Mouse (Mus musculus): ENCODE measurements around the gene Leng8.

DNA sequence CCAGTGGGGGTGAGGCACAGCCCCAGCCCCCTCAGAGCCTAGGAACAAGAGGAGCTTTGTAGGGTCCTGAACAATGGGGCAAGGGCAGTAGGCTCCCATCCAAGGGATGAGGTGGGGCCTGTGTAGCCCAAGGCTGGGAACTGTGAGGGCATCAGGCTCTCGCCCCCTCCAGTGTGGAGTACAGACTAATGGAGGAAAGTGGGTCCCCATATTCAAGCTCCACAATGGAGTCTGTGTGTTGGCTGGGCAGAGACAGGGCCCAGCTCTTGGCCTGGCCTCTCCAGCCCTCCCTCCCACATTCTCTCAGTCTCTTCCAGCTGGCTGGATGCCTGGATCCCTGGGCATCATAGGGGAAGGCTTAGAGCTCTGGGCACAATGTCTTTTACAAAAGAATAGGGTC is 13.1 kb upstream of the Leng8 start:
- TF ChIP-seq EP300 (IDR thresholded peaks at IDR 0.05; ENCODE audit: insufficient read depth, low read depth, low read length) (no peak), POLR2A (IDR thresholded peaks at IDR 0.05; ENCODE audit: insufficient read depth, low read depth, low read length) (no peak), CTCF (IDR thresholded peaks at IDR 0.05) (no peak)

Measured in heart, adult 2 months (tissue).